Mouse (Mus musculus) heart, postnatal 25 days (tissue): ENCODE measurements around the gene Gm438. TPM values are rescaled to one million over a fixed set of nuclear protein-coding genes. Genes with fewer than 3 reads are reported as not detected.
"Not testable (repeated sequence)": the region's sequence is repeated elsewhere in the genome, so short reads cannot be mapped to it uniquely, and the experiment has no call there.

Source experiments
- DNase-seq: peaks from one replicate; pipeline ENCODE4 v3.0.0; 2022; ENCODE audit warnings: low spot score
- intact Hi-C: fragments of 180-260 bp; cut with DNase I; formaldehyde crosslinking; loops from one replicate; pipeline ENCODE4 v1.15.1; 2025
- total RNA-seq, 2 experiments: library from RNA; stranded (reverse); gene quantifications; 2 replicates each; pipeline ENCODE4 v1.2.3; 2021

Gene Gm438
- not detected for total RNA-seq

DNA sequence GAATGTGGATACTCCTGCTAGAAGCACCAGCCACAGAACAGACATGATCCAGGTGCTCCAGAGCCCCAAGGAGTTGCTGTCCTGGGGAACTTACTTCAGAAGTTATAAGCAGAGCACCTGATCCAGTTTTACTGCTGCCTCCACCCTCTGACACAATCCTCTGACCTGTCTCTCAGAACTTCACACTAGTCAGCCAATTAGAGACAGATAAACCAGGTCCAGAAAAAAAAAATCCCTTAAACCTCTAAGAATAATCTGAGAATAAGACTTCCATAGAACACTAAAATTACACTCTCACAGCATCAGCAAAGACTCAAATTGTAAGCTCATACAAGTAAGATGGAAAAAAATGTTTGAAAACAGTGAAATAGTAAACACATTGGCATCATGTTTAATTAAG, at the start of gene Gm438:
Gene Gm438 (minus strand): TSS at position 101 of the 400 bp plus-strand sequence.
- intact Hi-C loops = no loop called here
- DNase-seq = no peak

GRCm38 (mm10) chr4:144824706-144825105, 38.3 kb upstream of the Gm438 start:
- DNase-seq = no peak
- intact Hi-C loops = no loop called here

GRCm38 (mm10) chr4:144823996-144824395, 37.6 kb upstream of the Gm438 start:
- intact Hi-C loops = no loop called here
- DNase-seq = no peak

- DNase-seq, intact Hi-C loops: not testable (repeated sequence)
These were observed 20.8 kb upstream of the Gm438 start for GRCm38 (mm10) chr4:144807135-144807534.

- DNase-seq = no peak
- intact Hi-C loops = no loop called here
These were observed 17.2 kb upstream of the Gm438 start for GRCm38 (mm10) chr4:144803633-144804032.

- intact Hi-C loops = no loop called here
- no peak for DNase-seq
These were observed 3.8 kb upstream of the Gm438 start for GRCm38 (mm10) chr4:144790141-144790540.

DNA sequence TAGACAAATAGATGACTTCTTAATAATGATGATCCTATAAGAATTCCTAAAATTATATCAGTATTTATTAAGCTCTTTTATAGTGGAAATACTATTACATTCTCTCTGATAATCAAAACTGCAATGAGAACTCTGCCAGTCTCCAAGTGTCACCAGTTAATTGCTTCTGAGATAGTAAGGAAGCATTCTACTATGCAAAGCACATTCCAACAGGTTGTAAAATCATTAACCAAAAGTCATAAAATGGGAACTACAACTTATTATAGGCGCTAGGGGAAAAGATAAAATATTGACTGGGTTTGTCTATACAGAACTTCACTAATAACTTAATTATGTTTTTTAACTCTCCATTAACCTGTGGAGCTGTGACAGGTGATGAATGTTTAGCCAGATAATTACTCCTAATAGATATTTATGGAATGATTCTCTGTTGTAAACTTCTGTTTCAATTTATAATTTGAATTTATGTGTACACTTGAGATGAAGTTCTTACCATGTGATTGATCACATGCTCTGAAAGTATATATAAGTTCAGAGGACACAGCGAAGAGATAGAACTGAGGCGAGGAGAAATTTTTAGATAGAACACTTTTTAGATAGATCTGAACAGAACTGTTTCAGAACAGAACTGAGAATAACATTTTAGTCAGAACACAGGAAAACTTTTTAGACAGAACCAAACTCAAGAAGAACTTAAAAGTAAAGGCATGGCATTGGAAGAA, 3.7 kb downstream of the Gm438 start:
- no peak for DNase-seq

DNA sequence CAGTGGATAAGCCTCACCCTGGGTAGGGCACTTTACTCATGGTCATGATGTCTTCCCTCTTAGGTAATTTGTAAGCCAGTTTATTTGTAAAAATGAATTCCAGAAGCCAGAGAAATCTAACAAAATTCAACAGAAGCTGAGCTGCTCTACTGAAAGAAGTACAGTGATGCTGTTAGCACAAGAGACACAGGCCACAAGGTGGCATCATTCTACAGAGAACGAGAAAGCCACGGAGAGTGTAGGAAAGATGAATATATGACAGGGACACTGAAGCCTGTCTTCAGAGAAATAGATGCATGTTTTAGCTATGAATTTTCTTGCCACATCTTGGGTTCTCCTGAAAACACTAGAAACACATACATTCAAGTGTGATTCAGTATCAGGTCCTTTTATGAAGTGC, 20.7 kb downstream of the Gm438 start:
- intact Hi-C loops = loop anchor here (5.0 to 10.0 kb wide), 5 partner anchors 107 to 532 kb away; no protein-coding TSS in a partner anchor
- DNase-seq = no peak

More for the DNA sequence above, 3.7 kb downstream of the Gm438 start:
- intact Hi-C loops = no loop called here

GRCm38 (mm10) chr4:144749139-144749538, 37.2 kb downstream of the Gm438 start:
- no peak for DNase-seq
- intact Hi-C loops = no loop called here

Other genes with a start within 250 kb of the Gm438 start
- gene Gm13124, start 221.4 kb downstream of the Gm438 start, total RNA-seq = not detected
- gene Aadacl4, start 172.9 kb downstream of the Gm438 start, total RNA-seq = not detected
- gene Gm436, start 100.2 kb downstream of the Gm438 start, total RNA-seq = not detected
- gene Gm13178, start 65.2 kb downstream of the Gm438 start, total RNA-seq = not detected
- 100 to 1,000 TPM; 112 to 126 TPM for gene Dhrs3, start 106.2 kb upstream of the Gm438 start, total RNA-seq